Mouse (Mus musculus) G1E (cell line): ENCODE measurements around the gene Ppp2r3c.

ENCODE experiments used
- CTCF ChIP-seq: IDR thresholded peaks from 2 replicates; pipeline ENCODE4 v1.5.1; 2012; ENCODE audit warnings: low read depth, low read length, inconsistent platforms, mixed read lengths
- GATA1 ChIP-seq: IDR thresholded peaks from 2 replicates; pipeline ENCODE4 v1.6.1; 2012; ENCODE audit warnings: borderline replicate concordance, low read length, inconsistent platforms, mixed read lengths

- TF ChIP-seq CTCF (no peak), GATA1 (no peak)
Measured at GRCm38 (mm10) chr12:55328784-55329183, 26.0 kb upstream of the Ppp2r3c start.
